Mouse (Mus musculus): ENCODE results near the gene Micu1. TPM values are rescaled to one million over a fixed set of nuclear protein-coding genes. Genes with fewer than 3 reads are reported as not detected.
A peak's percentile ranks its signal among the peaks of the same experiment; 100 is the strongest.

The Micu1 gene
- polyA plus RNA-seq, 1 experiment from 2014 or later, result 82.0 TPM

- no peaks in the 10 kb centered on the region for H3K27me3 ChIP-seq (replicated peaks; ENCODE audit: control insufficient read depth, insufficient read depth, low read length)
- no peaks in the 10 kb centered on the region for H3K9me3 ChIP-seq (ENCODE audit: control insufficient read depth, low read length)
- no peak overlapping the region for H3K4me3 ChIP-seq (ENCODE audit: low read depth, low read length)
- ATAC-seq (ENCODE audit: low read depth) (no peak), DNase-seq (ENCODE audit: low spot score) (no peak)
- no peak overlapping the region for H3K4me2 ChIP-seq (ENCODE audit: low read depth, low read length)
- H3K36me3 ChIP-seq (ENCODE audit: control insufficient read depth, insufficient read depth, low read length), result no peaks in the 10 kb centered on the region
- H3K27ac ChIP-seq (replicated peaks; ENCODE audit: low read depth, low read length), result no peak overlapping the region
- H3K4me1 ChIP-seq (ENCODE audit: control insufficient read depth, insufficient read depth, low read length), result peaks cover 4% of the 10 kb centered on the region; the same call in 1 of the 2 replicates
- WGBS, result 89% methylated on average over 9 of the region's 9 CpGs
- no peak overlapping the region for H3K9ac ChIP-seq (ENCODE audit: low read depth, low read length)
Observed at GRCm38 (mm10) chr10:59813759-59814158, 111.5 kb downstream of the Micu1 start.

GRCm38 (mm10) chr10:59814505-59815155, 112.4 kb downstream of the Micu1 start:
- Histone ChIP-seq H3K4me3 (ENCODE audit: low read depth, low read length) (no peak overlapping the region), H3K27ac (replicated peaks; ENCODE audit: low read depth, low read length) (no peak overlapping the region), H3K36me3 (ENCODE audit: control insufficient read depth, insufficient read depth, low read length) (no peaks in the 10 kb centered on the region), H3K27me3 (replicated peaks; ENCODE audit: control insufficient read depth, insufficient read depth, low read length) (no peaks in the 10 kb centered on the region), H3K9me3 (ENCODE audit: control insufficient read depth, low read length) (no peaks in the 10 kb centered on the region), H3K4me1 (ENCODE audit: control insufficient read depth, insufficient read depth, low read length) (peaks cover 4% of the 10 kb centered on the region; the same call in 1 of the 2 replicates), H3K9ac (ENCODE audit: low read depth, low read length) (no peak overlapping the region), H3K4me2 (ENCODE audit: low read depth, low read length) (no peak overlapping the region)
- peak; percentile 47 for DNase-seq (ENCODE audit: low spot score)
- ATAC-seq (ENCODE audit: low read depth), result no peak
- WGBS, result 71% methylated on average over 7 of the region's 7 CpGs

- H3K4me3 ChIP-seq (ENCODE audit: low read depth, low read length), result no peak overlapping the region
- H3K4me1 ChIP-seq (ENCODE audit: control insufficient read depth, insufficient read depth, low read length), result peaks cover 4% of the 10 kb centered on the region; the same call in 1 of the 2 replicates
- WGBS, result 72% methylated on average over 6 of the region's 6 CpGs
- no peak overlapping the region for H3K27ac ChIP-seq (replicated peaks; ENCODE audit: low read depth, low read length)
- H3K36me3 ChIP-seq (ENCODE audit: control insufficient read depth, insufficient read depth, low read length), result no peaks in the 10 kb centered on the region
- no peaks in the 10 kb centered on the region for H3K27me3 ChIP-seq (replicated peaks; ENCODE audit: control insufficient read depth, insufficient read depth, low read length)
- ATAC-seq (ENCODE audit: low read depth) (no peak), DNase-seq (ENCODE audit: low spot score) (no peak)
- H3K4me2 ChIP-seq (ENCODE audit: low read depth, low read length), result no peak overlapping the region
- H3K9me3 ChIP-seq (ENCODE audit: control insufficient read depth, low read length), result no peaks in the 10 kb centered on the region
- H3K9ac ChIP-seq (ENCODE audit: low read depth, low read length), result no peak overlapping the region
Observed at GRCm38 (mm10) chr10:59816569-59816968, 114.3 kb downstream of the Micu1 start.

- Histone ChIP-seq H3K36me3 (ENCODE audit: control insufficient read depth, insufficient read depth, low read length) (no peaks in the 10 kb centered on the region), H3K4me3 (ENCODE audit: low read depth, low read length) (no peak overlapping the region), H3K4me1 (ENCODE audit: control insufficient read depth, insufficient read depth, low read length) (peaks cover 4% of the 10 kb centered on the region; the same call in 1 of the 2 replicates), H3K9ac (ENCODE audit: low read depth, low read length) (no peak overlapping the region), H3K27me3 (replicated peaks; ENCODE audit: control insufficient read depth, insufficient read depth, low read length) (no peaks in the 10 kb centered on the region), H3K4me2 (ENCODE audit: low read depth, low read length) (no peak overlapping the region), H3K9me3 (ENCODE audit: control insufficient read depth, low read length) (no peaks in the 10 kb centered on the region), H3K27ac (replicated peaks; ENCODE audit: low read depth, low read length) (no peak overlapping the region)
- DNase-seq (ENCODE audit: low spot score) (no peak), ATAC-seq (ENCODE audit: low read depth) (peak; percentile 28; the same call in 1 of the 2 replicates)
- 38% methylated on average over 2 of the region's 2 CpGs for WGBS
Observed at GRCm38 (mm10) chr10:59817528-59817927, 115.3 kb downstream of the Micu1 start.

- ATAC-seq (ENCODE audit: low read depth) (no peak), DNase-seq (ENCODE audit: low spot score) (no peak)
- no peaks in the 10 kb centered on the region for H3K36me3 ChIP-seq (ENCODE audit: control insufficient read depth, insufficient read depth, low read length)
- H3K9ac ChIP-seq (ENCODE audit: low read depth, low read length), result no peak overlapping the region
- no peak overlapping the region for H3K27ac ChIP-seq (replicated peaks; ENCODE audit: low read depth, low read length)
- no peak overlapping the region for H3K4me2 ChIP-seq (ENCODE audit: low read depth, low read length)
- H3K27me3 ChIP-seq (replicated peaks; ENCODE audit: control insufficient read depth, insufficient read depth, low read length), result no peaks in the 10 kb centered on the region
- no peak overlapping the region for H3K4me3 ChIP-seq (ENCODE audit: low read depth, low read length)
- H3K4me1 ChIP-seq (ENCODE audit: control insufficient read depth, insufficient read depth, low read length), result peaks cover under 1% of the 10 kb centered on the region; the same call in 1 of the 2 replicates
- 86% methylated on average over 8 of the region's 8 CpGs for WGBS
- no peaks in the 10 kb centered on the region for H3K9me3 ChIP-seq (ENCODE audit: control insufficient read depth, low read length)
Observed at GRCm38 (mm10) chr10:59817991-59818390, 115.7 kb downstream of the Micu1 start.

- Histone ChIP-seq H3K4me2 (ENCODE audit: low read depth, low read length) (no peak overlapping the region), H3K27me3 (replicated peaks; ENCODE audit: control insufficient read depth, insufficient read depth, low read length) (no peaks in the 10 kb centered on the region), H3K9ac (ENCODE audit: low read depth, low read length) (no peak overlapping the region), H3K4me3 (ENCODE audit: low read depth, low read length) (no peak overlapping the region), H3K9me3 (ENCODE audit: control insufficient read depth, low read length) (no peaks in the 10 kb centered on the region), H3K36me3 (ENCODE audit: control insufficient read depth, insufficient read depth, low read length) (no peaks in the 10 kb centered on the region), H3K27ac (replicated peaks; ENCODE audit: low read depth, low read length) (no peak overlapping the region), H3K4me1 (ENCODE audit: control insufficient read depth, insufficient read depth, low read length) (no peaks in the 10 kb centered on the region)
- no peak for ATAC-seq (ENCODE audit: low read depth)
- no peak for DNase-seq (ENCODE audit: low spot score)
- whole genome bisulfite sequencing, result 75% methylated on average over 9 of the region's 9 CpGs
Observed at GRCm38 (mm10) chr10:59819146-59819545, 116.9 kb downstream of the Micu1 start.

- Histone ChIP-seq H3K9me3 (ENCODE audit: control insufficient read depth, low read length) (no peaks in the 10 kb centered on the region), H3K27me3 (replicated peaks; ENCODE audit: control insufficient read depth, insufficient read depth, low read length) (no peaks in the 10 kb centered on the region), H3K9ac (ENCODE audit: low read depth, low read length) (no peak overlapping the region), H3K4me2 (ENCODE audit: low read depth, low read length) (no peak overlapping the region), H3K27ac (replicated peaks; ENCODE audit: low read depth, low read length) (no peak overlapping the region), H3K4me1 (ENCODE audit: control insufficient read depth, insufficient read depth, low read length) (no peaks in the 10 kb centered on the region), H3K36me3 (ENCODE audit: control insufficient read depth, insufficient read depth, low read length) (no peaks in the 10 kb centered on the region), H3K4me3 (ENCODE audit: low read depth, low read length) (no peak overlapping the region)
- no peak for DNase-seq (ENCODE audit: low spot score)
- ATAC-seq (ENCODE audit: low read depth), result no peak
- 91% methylated on average over 5 of the region's 5 CpGs for WGBS
Observed at GRCm38 (mm10) chr10:59820886-59821285, 118.6 kb downstream of the Micu1 start.

- Histone ChIP-seq H3K4me2 (ENCODE audit: low read depth, low read length) (no peak overlapping the region), H3K4me1 (ENCODE audit: control insufficient read depth, insufficient read depth, low read length) (no peaks in the 10 kb centered on the region), H3K9ac (ENCODE audit: low read depth, low read length) (no peak overlapping the region), H3K36me3 (ENCODE audit: control insufficient read depth, insufficient read depth, low read length) (no peaks in the 10 kb centered on the region), H3K9me3 (ENCODE audit: control insufficient read depth, low read length) (no peaks in the 10 kb centered on the region), H3K27me3 (replicated peaks; ENCODE audit: control insufficient read depth, insufficient read depth, low read length) (no peaks in the 10 kb centered on the region), H3K27ac (replicated peaks; ENCODE audit: low read depth, low read length) (no peak overlapping the region), H3K4me3 (ENCODE audit: low read depth, low read length) (no peak overlapping the region)
- no peak for DNase-seq (ENCODE audit: low spot score)
- WGBS, result 79% methylated on average over 7 of the region's 7 CpGs
- no peak for ATAC-seq (ENCODE audit: low read depth)
Observed at GRCm38 (mm10) chr10:59821334-59822066, 119.2 kb downstream of the Micu1 start.

Measured in embryonic facial prominence, embryonic 14.5 days (tissue).